Mouse (Mus musculus) hematopoietic stem cell, adult 5-6 weeks (primary cell): Measurements from ENCODE around the gene Lrrc25. TPM values are rescaled to one million over a fixed set of nuclear protein-coding genes. Genes with fewer than 3 reads are reported as not detected.

Experiments used
- ATAC-seq, 2 experiments: fragments of 125-278 bp in 1 of 2; replicated peaks in 1 of 2; 2 replicates each; pipeline ENCODE4 v1.8.0; 2016 to 2017; ENCODE audit warnings: inconsistent platforms in 2 of 2, mild to moderate bottlenecking in 2 of 2, moderate number of reproducible peaks in 2 of 2, low read depth in 1 of 2, moderate TSS enrichment in 1 of 2; ENCODE audit not compliant: low FRiP score in 2 of 2, poor library complexity in 2 of 2, severe bottlenecking in 2 of 2, insufficient read depth in 1 of 2, low TSS enrichment in 1 of 2
- total RNA-seq: library from RNA; stranded (forward); fragments of 172-1452, 232-1000 nt; gene quantifications from 2 replicates; pipeline ENCODE4 v1.2.3, GENCODE M21; 2017

The Lrrc25 gene
- total RNA-seq, 1 experiment from 2014 or later = 1.7 TPM

DNA sequence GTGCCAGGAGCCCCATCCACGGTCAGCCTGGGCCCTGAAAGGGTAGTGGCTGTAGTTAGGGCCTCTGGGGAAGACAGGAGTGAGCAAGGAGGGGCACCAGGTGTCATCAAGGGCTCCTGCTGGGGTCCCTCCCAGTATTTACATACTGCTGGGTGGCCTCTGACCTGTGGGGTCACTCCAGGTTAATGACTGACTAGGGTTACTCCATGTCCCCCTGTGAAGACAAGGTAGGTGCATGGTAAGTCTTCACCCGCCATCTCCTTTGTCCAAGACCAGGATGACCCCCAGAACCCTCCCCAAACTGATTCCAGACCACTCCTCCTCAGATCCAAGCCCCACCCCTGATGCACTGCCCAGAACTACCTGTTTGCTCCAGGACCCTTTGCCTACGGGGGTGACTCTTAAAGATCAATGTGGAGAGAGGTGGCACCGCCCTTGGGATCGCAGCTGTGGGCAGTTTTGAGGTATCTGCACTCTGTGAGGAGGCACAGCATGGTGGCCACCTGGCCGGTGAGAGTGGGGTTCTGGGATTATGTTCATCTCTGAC lies 16.5 kb downstream of the Lrrc25 start, which contains the start of gene Gdf15:
Gdf15 (minus strand) TSS at position 111 of the 547 bp plus-strand sequence.
- no peak for ATAC-seq

DNA sequence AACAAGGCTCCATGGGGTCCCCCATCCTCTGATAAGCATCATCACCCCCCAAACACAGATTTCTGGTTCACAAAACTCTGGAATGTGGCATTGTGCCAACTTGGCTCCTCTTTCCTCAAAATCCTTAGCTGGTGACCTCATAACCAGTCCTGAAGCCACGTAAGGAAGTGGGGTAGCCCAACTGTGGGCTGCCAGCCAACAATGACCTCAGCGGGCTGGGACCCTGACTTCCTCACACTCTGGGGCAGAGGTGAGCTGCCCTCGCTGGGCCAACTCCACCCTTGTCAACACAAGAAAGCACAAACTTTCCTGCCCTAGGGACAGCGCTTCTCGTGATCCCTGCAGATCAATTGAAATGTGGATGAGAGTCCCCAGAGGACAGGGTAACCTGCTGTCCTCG lies 18.1 kb downstream of the Lrrc25 start:
- no peak for ATAC-seq

- ATAC-seq = peak; percentile 61 to 64; a peak in 3 of 4 replicates
These were observed 19.6 kb downstream of the Lrrc25 start for GRCm38 (mm10) chr8:70635527-70635926.

DNA sequence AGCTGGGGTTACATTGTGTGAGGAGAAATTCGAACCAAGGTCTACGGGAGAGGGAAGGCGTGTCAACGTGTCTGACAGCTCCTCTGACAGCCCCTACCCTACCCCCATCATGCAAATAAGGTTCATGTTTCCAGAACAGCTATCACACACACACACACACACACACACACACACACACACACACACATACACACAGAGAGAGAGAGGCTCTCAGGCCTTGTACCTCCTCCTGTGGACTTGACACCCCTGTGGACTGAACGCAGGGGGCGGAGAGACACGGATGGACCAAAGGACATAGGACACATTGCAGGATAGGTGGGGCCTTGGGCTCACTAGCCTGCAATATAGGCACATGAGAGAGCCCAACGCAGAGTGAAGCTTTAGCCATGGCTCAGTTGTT lies 20.9 kb downstream of the Lrrc25 start:
- ATAC-seq = no peak

GRCm38 (mm10) chr8:70638752-70639151 lies 22.8 kb downstream of the Lrrc25 start:
- no peak for ATAC-seq

DNA sequence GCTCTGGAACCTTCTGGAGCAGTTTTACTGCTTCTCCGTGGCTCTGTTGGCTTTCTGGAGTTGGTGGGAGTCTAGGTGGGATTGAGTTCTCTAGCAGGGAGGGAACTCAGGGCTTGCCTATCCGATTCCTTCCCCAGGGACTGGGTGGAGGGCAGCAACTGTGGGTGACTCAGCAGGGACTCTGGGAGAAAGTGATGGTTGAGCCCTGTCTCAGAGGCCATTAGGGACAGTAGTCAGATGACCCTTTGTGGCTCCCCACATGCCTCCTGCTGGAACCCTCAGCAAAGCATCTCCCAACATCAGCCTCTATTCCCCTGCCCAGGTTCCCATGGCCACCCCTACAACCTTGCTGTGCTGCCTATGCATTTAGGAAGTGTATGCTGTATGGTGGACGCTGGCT lies 27.1 kb downstream of the Lrrc25 start:
- ATAC-seq = no peak

GRCm38 (mm10) chr8:70644065-70644464 lies 28.1 kb downstream of the Lrrc25 start:
- ATAC-seq = no peak

DNA sequence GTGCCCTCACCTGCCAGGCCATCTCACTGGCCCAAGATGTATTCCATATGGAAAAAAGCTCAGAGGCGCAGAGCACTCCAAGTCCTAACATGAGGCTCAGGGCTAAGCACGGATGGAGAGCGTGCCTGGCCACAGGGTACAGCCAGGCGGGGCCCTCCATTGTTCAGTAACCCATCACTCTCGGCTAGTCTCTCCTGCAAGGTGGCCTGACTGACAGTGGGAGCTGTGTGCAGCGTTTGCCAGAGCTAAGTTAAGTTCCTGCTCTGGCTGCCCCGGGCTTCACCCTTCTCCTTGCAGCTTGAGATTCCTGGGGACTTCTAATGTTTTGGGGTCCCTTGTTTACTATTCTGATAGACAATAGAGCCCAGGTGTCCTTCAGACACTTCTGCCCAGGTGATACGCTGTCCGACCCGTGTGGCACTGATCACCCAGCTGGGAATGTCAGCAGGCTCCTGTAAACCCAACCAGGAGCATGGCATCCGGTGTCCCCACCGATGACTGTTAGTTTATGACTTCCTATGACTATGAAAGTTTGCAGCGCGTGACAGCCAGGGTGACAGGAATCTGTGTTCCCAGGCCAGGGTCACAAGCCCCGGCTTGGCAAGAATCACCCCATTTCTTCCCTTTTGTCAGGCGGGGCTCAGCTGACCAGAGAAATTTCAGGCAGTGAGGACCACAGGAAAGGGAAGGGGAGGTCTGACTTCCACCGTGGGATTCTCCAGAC lies 29.7 kb downstream of the Lrrc25 start:
- ATAC-seq = 0 out of 4 replicates have a peak, but pooled peaks of 1 of the 2 experiments have one; percentile 18

DNA sequence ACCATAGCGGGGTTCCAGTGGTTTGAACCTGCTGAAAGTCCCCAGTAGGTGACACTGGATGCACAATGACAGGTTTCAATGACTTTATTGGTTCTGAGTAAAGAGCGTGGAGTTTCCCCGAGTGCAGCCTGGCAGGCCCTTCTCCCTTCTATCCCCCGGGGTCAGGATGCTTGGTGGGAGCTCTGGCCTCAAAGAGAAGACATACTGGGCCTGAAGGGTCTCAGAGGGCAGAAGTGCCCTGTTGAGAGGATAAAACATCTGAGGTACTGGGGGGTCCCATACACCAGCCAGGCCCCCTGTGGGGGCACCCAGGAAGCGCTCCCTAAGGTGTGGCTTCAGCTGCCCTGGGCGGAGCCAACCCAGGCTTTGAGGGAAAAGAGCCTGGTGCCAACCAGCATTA lies 30.4 kb downstream of the Lrrc25 start:
- 0 out of 4 replicates have a peak, but pooled peaks of 1 of the 2 experiments have one; percentile 1 for ATAC-seq

GRCm38 (mm10) chr8:70646775-70647174 lies 30.8 kb downstream of the Lrrc25 start:
- no peak for ATAC-seq

DNA sequence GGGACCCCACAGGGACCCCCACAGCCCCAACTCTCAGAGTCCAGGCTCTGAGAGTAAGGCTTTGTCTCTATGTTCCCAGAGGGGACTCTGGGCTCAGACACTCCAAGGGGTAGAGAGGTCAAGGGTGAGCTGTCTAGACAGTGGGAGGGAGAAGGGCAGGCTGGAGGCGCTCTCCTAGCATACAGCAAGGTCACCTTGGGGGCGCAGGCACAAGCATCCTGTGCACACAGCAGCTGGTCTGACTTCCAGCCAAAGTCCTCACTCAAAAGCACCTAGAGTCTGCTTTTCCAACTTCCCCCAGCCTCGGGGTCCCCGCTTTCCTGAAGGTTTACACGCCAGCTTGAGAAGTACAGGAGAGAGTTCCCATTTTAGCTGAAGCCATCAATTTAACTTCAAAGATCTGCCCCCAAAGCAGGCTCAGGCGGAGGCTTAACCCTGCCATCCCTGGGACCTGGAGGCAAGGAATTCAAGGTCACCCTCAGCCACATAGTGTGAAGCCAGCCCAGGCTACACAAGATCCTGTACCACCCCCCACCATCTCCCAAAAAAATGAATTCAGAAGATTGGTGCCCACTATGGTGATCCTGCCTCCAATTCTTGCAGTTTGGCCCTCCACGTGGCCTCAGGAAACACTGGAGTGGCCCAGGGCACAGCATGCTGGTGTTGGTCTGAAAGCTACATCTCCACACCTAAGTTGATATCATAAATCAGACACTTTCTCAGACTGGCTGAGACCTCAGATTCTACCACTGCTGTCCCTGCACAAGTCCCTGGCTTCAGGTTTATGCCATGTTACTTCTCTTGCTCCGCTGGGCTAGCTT lies 31.6 kb downstream of the Lrrc25 start:
- no peak for ATAC-seq

GRCm38 (mm10) chr8:70648164-70648442 lies 32.1 kb downstream of the Lrrc25 start:
- no peak for ATAC-seq

- ATAC-seq = no peak
These were observed 33.0 kb downstream of the Lrrc25 start for GRCm38 (mm10) chr8:70648921-70649320.

DNA sequence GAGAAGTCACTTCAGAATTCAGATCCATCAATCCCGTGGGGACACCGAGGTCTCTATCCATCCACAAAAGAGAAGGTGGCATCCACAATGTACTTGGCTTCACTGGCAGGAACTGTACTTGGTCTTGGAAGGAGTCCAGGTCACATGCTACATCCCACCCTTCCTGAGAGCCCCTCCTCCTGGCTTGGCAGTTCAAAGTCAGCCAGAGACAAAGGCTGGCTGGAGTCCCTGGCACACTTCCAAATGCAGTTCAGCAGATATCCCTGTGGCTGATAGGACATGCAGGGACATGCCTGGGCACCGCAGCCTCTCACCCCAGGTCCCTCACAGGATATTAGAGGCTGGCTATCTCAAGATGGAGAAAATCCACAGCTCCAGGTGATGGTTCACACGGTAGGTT lies 33.4 kb downstream of the Lrrc25 start:
- ATAC-seq = peak; percentile 35 to 55; a peak in 3 of 4 replicates

DNA sequence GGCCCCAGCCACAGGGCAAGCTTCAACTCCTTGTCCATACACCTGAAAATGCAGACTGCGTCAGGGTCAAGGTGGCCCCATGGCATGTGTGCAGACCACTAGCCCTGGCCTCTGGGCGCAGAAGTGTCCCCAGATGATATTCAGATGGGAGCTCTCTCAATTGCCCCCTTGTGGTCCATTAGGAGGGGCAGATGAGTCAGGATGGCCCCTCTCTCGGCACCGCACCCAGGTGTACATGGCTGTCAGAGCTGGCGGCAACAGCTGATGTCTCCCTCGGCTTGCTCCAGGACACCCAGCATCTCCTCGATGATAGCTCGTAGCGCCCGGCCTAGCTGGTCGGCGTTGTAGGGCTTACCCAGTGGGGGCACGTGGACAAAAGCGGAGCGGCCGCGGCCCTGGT lies 34.4 kb downstream of the Lrrc25 start:
- no peak for ATAC-seq

DNA sequence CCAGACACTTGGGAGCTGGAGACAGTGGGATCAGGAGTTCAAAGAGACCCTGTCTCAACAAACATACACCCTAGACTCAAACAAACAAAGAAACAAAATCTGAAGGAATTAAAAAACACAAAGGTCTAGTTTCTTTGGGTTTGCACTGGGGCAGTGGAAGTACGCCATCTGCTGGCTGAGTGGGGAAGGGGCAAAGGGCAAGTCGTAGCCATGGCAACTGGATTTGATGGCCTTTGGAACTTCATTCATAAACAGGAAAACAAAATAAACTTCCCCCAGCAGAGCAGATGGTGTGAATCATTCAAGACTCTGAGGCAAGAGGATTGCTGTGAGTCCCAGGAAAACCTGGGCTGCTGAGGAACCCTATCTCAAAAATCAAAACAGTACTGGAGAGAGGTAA lies 37.3 kb downstream of the Lrrc25 start:
- peak; percentile 25 to 57; a peak in 3 of 4 replicates for ATAC-seq

DNA sequence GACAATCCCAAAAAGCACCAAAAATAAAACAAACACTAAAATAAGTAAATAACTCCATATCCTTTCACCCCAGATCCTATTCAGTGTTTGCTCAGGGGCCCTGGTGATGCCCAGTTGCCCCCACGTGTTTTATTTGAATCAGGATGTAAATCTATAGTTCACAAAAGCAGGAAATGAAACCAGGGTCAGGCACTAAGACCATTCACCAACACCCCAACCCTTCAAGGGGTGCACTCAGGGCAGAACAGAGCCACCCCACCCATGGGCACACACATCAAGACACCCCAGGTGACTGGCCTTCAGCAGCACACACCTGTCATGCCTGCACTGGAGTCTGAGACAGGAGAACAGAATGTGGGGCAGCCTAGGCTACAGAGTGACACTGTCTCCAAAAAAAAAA lies 38.2 kb downstream of the Lrrc25 start:
- no peak for ATAC-seq

GRCm38 (mm10) chr8:70655469-70655868 lies 39.5 kb downstream of the Lrrc25 start:
- no peak for ATAC-seq
